Comparison of ENCODE assay signal across 13 mouse cellular contexts in genomic region chr17:71947452-71947851, GRCm38 (mm10).
DNase-seq lines count a peak whose midpoint lies in the region; TF ChIP-seq lines count a peak whose summit lies in the region.
"Had no signal": no experiment of that assay in that cellular context is flagged by ENCODE, and none has a peak within 500 bp of the region (broad histone marks: within the 10 kb centered on the region; RNA-seq: fewer than 3 reads in every experiment).

No protein-coding gene starts in this region.

- H3K27me3 ChIP-seq in heart, embryonic 10.5 days (ENCODE audit: insufficient read depth, poor library complexity, severe bottlenecking), result peaks cover 12% of the 10 kb centered on the region; the same call in 1 of the 2 replicates
- no peaks in the 10 kb centered on the region; the same call in 1 of the 2 replicates for H3K27me3 ChIP-seq in midbrain, embryonic 10.5 days (ENCODE audit: low read depth, poor library complexity, severe bottlenecking)
- H3K27me3 ChIP-seq: liver, embryonic 15.5 days had no signal

- DNase-seq in heart, embryonic 10.5 days (ENCODE audit: low spot score), result no peak
- DNase-seq in heart, adult 18-20 months, result no peak
- peak; percentile 85 for DNase-seq in Muller cell, postnatal 12 days (ENCODE audit: inconsistent ontology term)
- DNase-seq in brain, embryonic 14.5 days (ENCODE audit: low read depth), result peak; percentile 49
- DNase-seq in midbrain, embryonic 10.5 days (ENCODE audit: low spot score), result peak; percentile 46
- no peak for DNase-seq in lung, postnatal 36 days
- no peak for DNase-seq in right cerebral cortex, adult 2 months (ENCODE audit: low spot score in 2 of 2)
- DNase-seq in thymus, postnatal 10 days (ENCODE audit: low spot score in 2 of 2), result no peak
- DNase-seq: cerebellum, adult 8-10 months; right cerebral cortex, postnatal 25 days; thymus, adult 18-20 months had no signal

- no peaks in the 10 kb centered on the region for H3K9me3 ChIP-seq in heart, embryonic 10.5 days
- H3K9me3 ChIP-seq in midbrain, embryonic 10.5 days (replicated peaks), result no peaks in the 10 kb centered on the region
- H3K9me3 ChIP-seq: liver, embryonic 15.5 days had no signal

- peak overlapping the region; percentile 15; the same call in 1 of the 2 replicates for H3K4me3 ChIP-seq in heart, embryonic 10.5 days
- peak overlapping the region; percentile 29; the same call in 1 of the 2 replicates for H3K4me3 ChIP-seq in midbrain, embryonic 10.5 days
- H3K4me3 ChIP-seq: left cerebral cortex, adult 2 months; liver, embryonic 15.5 days had no signal

- no peak for TF ChIP-seq CTCF in brain, embryonic 14.5 days (IDR thresholded peaks at IDR 0.05; ENCODE audit: borderline replicate concordance, extremely low read depth, insufficient read depth, insufficient read length)

- H3K36me3 ChIP-seq in heart, embryonic 10.5 days, result no peaks in the 10 kb centered on the region
- H3K36me3 ChIP-seq in midbrain, embryonic 10.5 days, result no peaks in the 10 kb centered on the region
- H3K36me3 ChIP-seq: liver, embryonic 15.5 days had no signal

- no peak for TF ChIP-seq POLR2A in brain, embryonic 14.5 days (IDR thresholded peaks at IDR 0.05; ENCODE audit: borderline replicate concordance, extremely low read depth, insufficient read depth, insufficient read length, poor library complexity, severe bottlenecking)

- 10% methylated on average over 9 of the region's 9 CpGs for WGBS in heart, embryonic 10.5 days
- WGBS in midbrain, embryonic 10.5 days, result 1% methylated on average over 9 of the region's 9 CpGs

- H3K4me1 ChIP-seq in heart, embryonic 10.5 days, result peaks cover 8% of the 10 kb centered on the region
- peaks cover 25% of the 10 kb centered on the region for H3K4me1 ChIP-seq in midbrain, embryonic 10.5 days
- H3K4me1 ChIP-seq: liver, embryonic 15.5 days had no signal

- no peak overlapping the region for H3K27ac ChIP-seq in heart, embryonic 10.5 days
- H3K27ac ChIP-seq in midbrain, embryonic 10.5 days (replicated peaks), result peak overlapping the region; percentile 75
- H3K27ac ChIP-seq: left cerebral cortex, adult 2 months; liver, embryonic 15.5 days had no signal

Comparison
In these comparisons a context has a peak if more than half of its experiments do, and no peak if none do; other contexts are left out.
1. DNase-seq: peak in Muller cell, postnatal 12 days (single experiment), brain, embryonic 14.5 days (single experiment) and midbrain, embryonic 10.5 days (single experiment); none in heart, embryonic 10.5 days (single experiment), heart, adult 18-20 months (0 of 2), lung, postnatal 36 days (single experiment), right cerebral cortex, adult 2 months (0 of 2) and thymus, postnatal 10 days (0 of 2).